33 mouse cellular contexts compared by ENCODE assay signal in genomic region chr16:20405335-20405734, GRCm38 (mm10).
"Had no signal": no experiment of that assay in that cellular context is flagged by ENCODE, and none has a peak within 500 bp of the region (broad histone marks: within the 10 kb centered on the region; RNA-seq: fewer than 3 reads in every experiment).

No protein-coding gene starts in this region.

- H3K36me3 ChIP-seq: intestine, embryonic 15.5 days had no signal

- H3K27me3 ChIP-seq: heart, embryonic 12.5 days; heart, embryonic 13.5 days; heart, embryonic 15.5 days; hindbrain, embryonic 12.5 days; hindbrain, embryonic 13.5 days; hindbrain, embryonic 15.5 days; intestine, embryonic 15.5 days; kidney, embryonic 15.5 days had no signal

- H3K4me2 ChIP-seq: heart, embryonic 11.5 days; heart, embryonic 12.5 days; heart, embryonic 13.5 days; heart, embryonic 15.5 days; hindbrain, embryonic 12.5 days; hindbrain, embryonic 13.5 days; hindbrain, embryonic 14.5 days; hindbrain, embryonic 15.5 days; intestine, embryonic 15.5 days; kidney, embryonic 15.5 days had no signal

- H3K4me1 ChIP-seq: heart, embryonic 10.5 days; heart, embryonic 12.5 days; heart, embryonic 13.5 days; heart, embryonic 15.5 days; hindbrain, embryonic 10.5 days; hindbrain, embryonic 12.5 days; hindbrain, embryonic 13.5 days; hindbrain, embryonic 15.5 days; intestine, embryonic 15.5 days; kidney, embryonic 15.5 days had no signal

- H3K9ac ChIP-seq: heart, embryonic 12.5 days; heart, embryonic 13.5 days; heart, embryonic 15.5 days; hindbrain, embryonic 12.5 days; hindbrain, embryonic 13.5 days; hindbrain, embryonic 14.5 days; hindbrain, embryonic 15.5 days; intestine, embryonic 15.5 days; kidney, embryonic 15.5 days had no signal

- ATAC-seq: hindbrain, embryonic 16.5 days; hindbrain, postnatal 0 days; inflammation-experienced regulatory T-cells, adult 6 months; intestine, embryonic 15.5 days; intestine, embryonic 16.5 days; intestine, postnatal 0 days had no signal

- DNase-seq: heart, postnatal 14 days; heart, postnatal 36 days; heart, postnatal 4 days; kidney, adult 11 months; kidney, adult 18-20 months; kidney, adult 2 months; kidney, adult 8-10 months; kidney, adult 9 months; kidney, postnatal 10 days; kidney, postnatal 14 days; kidney, postnatal 36 days; kidney, postnatal 4 days; layer of hippocampus, adult 9-11 months; layer of hippocampus, postnatal 36 days had no signal

- H3K9me3 ChIP-seq: heart, embryonic 10.5 days; heart, embryonic 12.5 days; heart, embryonic 13.5 days; heart, embryonic 15.5 days; hindbrain, embryonic 10.5 days; hindbrain, embryonic 12.5 days; hindbrain, embryonic 13.5 days; hindbrain, embryonic 15.5 days; intestine, embryonic 15.5 days; kidney, embryonic 15.5 days had no signal

- H3K27ac ChIP-seq: heart, embryonic 10.5 days; heart, embryonic 13.5 days; heart, embryonic 15.5 days; hindbrain, embryonic 10.5 days; hindbrain, embryonic 12.5 days; hindbrain, embryonic 13.5 days; hindbrain, embryonic 14.5 days; hindbrain, embryonic 15.5 days; hindbrain, postnatal 0 days; intestine, embryonic 15.5 days; kidney, embryonic 15.5 days; kidney, postnatal 0 days; layer of hippocampus, adult 2 months had no signal

- H3K4me3 ChIP-seq: heart, embryonic 10.5 days; heart, embryonic 12.5 days; heart, embryonic 13.5 days; heart, embryonic 15.5 days; hindbrain, embryonic 10.5 days; hindbrain, embryonic 12.5 days; hindbrain, embryonic 13.5 days; hindbrain, embryonic 15.5 days; intestine, embryonic 15.5 days; kidney, embryonic 15.5 days; layer of hippocampus, adult 2 months had no signal
